Mouse (Mus musculus): ENCODE measurements around the gene 1700016H13Rik. TPM values are rescaled to one million over a fixed set of nuclear protein-coding genes. Genes with fewer than 3 reads are reported as not detected.

Gene 1700016H13Rik
- polyA plus RNA-seq, 1 experiment from 2014 or later: 0.35 TPM

- H3K9ac ChIP-seq (ENCODE audit: low read length): no peak overlapping the region
- no peak overlapping the region for H3K4me3 ChIP-seq (ENCODE audit: low read length)
- H3K27ac ChIP-seq (ENCODE audit: low read length): no peak overlapping the region
- no peak for ATAC-seq (replicated peaks; ENCODE audit: extremely low read depth, insufficient read depth, low FRiP score)
- H3K36me3 ChIP-seq (ENCODE audit: control insufficient read depth, insufficient read depth): no peaks in the 10 kb centered on the region
- peaks cover 7% of the 10 kb centered on the region for H3K4me1 ChIP-seq (ENCODE audit: control insufficient read depth, insufficient read depth, low read length)
- 66% methylated on average over 11 of the region's 11 CpGs for WGBS
- no peak overlapping the region for H3K4me2 ChIP-seq (ENCODE audit: low read depth, low read length)
- H3K27me3 ChIP-seq (ENCODE audit: control insufficient read depth, insufficient read depth, low read length): no peaks in the 10 kb centered on the region
- H3K9me3 ChIP-seq (replicated peaks; ENCODE audit: control insufficient read depth, low read length): no peaks in the 10 kb centered on the region
These were observed 52.5 kb downstream of the 1700016H13Rik start for GRCm38 (mm10) chr5:103603115-103603893.

GRCm38 (mm10) chr5:103598881-103599280 lies 56.9 kb downstream of the 1700016H13Rik start:
- peaks cover 21% of the 10 kb centered on the region for H3K4me1 ChIP-seq (ENCODE audit: control insufficient read depth, insufficient read depth, low read length)
- H3K9ac ChIP-seq (ENCODE audit: low read length): no peak overlapping the region
- H3K9me3 ChIP-seq (replicated peaks; ENCODE audit: control insufficient read depth, low read length): no peaks in the 10 kb centered on the region
- H3K4me2 ChIP-seq (ENCODE audit: low read depth, low read length): no peak overlapping the region
- no peaks in the 10 kb centered on the region for H3K27me3 ChIP-seq (ENCODE audit: control insufficient read depth, insufficient read depth, low read length)
- ATAC-seq (replicated peaks; ENCODE audit: extremely low read depth, insufficient read depth, low FRiP score): no peak
- H3K27ac ChIP-seq (ENCODE audit: low read length): peak overlapping the region; percentile 46; the same call in 1 of the 2 replicates
- H3K36me3 ChIP-seq (ENCODE audit: control insufficient read depth, insufficient read depth): no peaks in the 10 kb centered on the region
- WGBS: 73% methylated on average over 5 of the region's 5 CpGs
- H3K4me3 ChIP-seq (ENCODE audit: low read length): no peak overlapping the region

- Histone ChIP-seq H3K27ac (ENCODE audit: low read length) (peak overlapping the region; percentile 46; the same call in 1 of the 2 replicates), H3K36me3 (ENCODE audit: control insufficient read depth, insufficient read depth) (peaks cover 3% of the 10 kb centered on the region; the same call in 1 of the 2 replicates), H3K27me3 (ENCODE audit: control insufficient read depth, insufficient read depth, low read length) (no peaks in the 10 kb centered on the region), H3K9ac (ENCODE audit: low read length) (0 out of 2 replicates have a peak overlapping the region, but pooled peaks have one; percentile 36), H3K4me2 (ENCODE audit: low read depth, low read length) (no peak overlapping the region), H3K4me1 (ENCODE audit: control insufficient read depth, insufficient read depth, low read length) (peaks cover 21% of the 10 kb centered on the region), H3K4me3 (ENCODE audit: low read length) (no peak overlapping the region), H3K9me3 (replicated peaks; ENCODE audit: control insufficient read depth, low read length) (no peaks in the 10 kb centered on the region)
- ATAC-seq (replicated peaks; ENCODE audit: extremely low read depth, insufficient read depth, low FRiP score): peak; percentile 51; the same call in 1 of the 2 replicates
- 45% methylated on average over 9 of the region's 9 CpGs for WGBS
These were observed 57.5 kb downstream of the 1700016H13Rik start for GRCm38 (mm10) chr5:103598264-103598663.

Other genes with a start within 250 kb of the 1700016H13Rik start
- gene Ptpn13, start 230.8 kb downstream of the 1700016H13Rik start, polyA plus RNA-seq (2015; fragmentation: Nextera tagmentation; extraction: Ambion mirVana): 7.8 and 8.3 TPM in 2 replicates
- 2.2 and 2.5 TPM in 2 replicates for gene Slc10a6, start 26.6 kb downstream of the 1700016H13Rik start, polyA plus RNA-seq (2015; fragmentation: Nextera tagmentation; extraction: Ambion mirVana)
- 9.2 and 13.5 TPM in 2 replicates for gene Aff1, start 36.4 kb upstream of the 1700016H13Rik start, polyA plus RNA-seq (2015; fragmentation: Nextera tagmentation; extraction: Ambion mirVana)

All from heart, embryonic 16.5 days (tissue).